Mouse (Mus musculus) heart, adult 11 months (tissue): Measurements from ENCODE around the gene E2f8.

Experiments used
- DNase-seq: peaks from one replicate; pipeline ENCODE4 v3.0.0; 2022

The E2f8 gene

DNA sequence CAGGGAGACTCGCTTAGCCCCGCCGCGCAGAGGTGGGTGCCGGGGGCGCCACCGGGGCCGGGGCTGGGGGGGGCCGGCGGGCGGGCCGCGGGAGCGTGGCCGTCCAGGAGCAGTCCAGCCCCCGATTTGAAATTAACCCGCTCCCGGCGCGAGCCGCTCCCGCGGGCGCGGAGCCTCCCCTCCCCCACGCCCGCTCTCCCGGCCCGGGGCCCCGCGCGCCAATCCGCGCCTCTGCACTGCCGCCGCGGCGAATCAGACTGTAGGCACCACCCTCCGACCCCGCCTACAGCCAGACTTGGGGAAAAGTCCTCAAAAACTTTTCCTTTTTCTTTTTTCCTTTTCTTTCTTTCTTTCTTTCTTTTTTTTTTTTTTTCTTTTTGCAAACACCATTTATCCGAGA is at the start of gene E2f8:
Gene E2f8 (minus strand): TSS at position 111 of the 400 bp plus-strand sequence.
- peak; percentile 98 for DNase-seq

DNA sequence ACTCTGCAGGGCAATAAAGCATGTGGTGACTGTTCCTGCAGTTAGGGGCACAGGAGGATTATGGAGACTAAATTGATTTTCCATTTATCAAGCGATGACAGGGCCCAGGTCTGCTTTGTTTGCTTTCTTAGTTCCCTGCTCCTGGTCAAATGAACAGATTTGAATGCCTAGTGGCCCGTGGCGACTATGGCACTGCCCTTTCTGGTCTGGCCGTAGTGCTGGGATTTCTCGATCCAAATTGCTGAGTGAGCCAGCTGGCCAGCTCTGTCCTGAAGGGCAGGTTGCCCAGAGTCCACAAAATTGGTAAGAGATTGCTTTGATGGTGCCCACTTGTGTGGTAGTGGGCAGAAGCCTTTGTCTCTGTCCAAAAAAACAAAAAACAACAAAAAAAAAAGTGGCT is 49.0 kb upstream of the E2f8 start:
- DNase-seq = no peak

DNA sequence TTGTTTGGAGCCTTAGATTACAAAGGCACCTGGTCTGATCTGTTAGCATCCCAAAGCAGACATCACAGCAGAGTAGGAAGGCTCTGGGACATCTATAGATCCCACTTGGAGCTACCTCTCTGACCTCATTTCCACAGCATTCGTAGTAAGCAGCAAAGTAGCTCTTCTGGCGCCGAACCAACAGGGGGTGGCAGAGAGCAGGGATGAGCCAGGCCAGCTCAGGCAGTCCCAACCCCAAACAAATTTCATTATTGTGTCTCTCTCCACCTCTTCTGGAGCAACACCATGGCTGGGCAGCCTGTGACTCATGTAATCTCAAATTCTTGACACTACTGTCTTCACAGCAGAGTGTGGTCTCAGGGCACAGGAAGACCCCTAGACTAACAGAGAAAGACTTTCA is 47.0 kb upstream of the E2f8 start:
- DNase-seq = peak; percentile 91

DNA sequence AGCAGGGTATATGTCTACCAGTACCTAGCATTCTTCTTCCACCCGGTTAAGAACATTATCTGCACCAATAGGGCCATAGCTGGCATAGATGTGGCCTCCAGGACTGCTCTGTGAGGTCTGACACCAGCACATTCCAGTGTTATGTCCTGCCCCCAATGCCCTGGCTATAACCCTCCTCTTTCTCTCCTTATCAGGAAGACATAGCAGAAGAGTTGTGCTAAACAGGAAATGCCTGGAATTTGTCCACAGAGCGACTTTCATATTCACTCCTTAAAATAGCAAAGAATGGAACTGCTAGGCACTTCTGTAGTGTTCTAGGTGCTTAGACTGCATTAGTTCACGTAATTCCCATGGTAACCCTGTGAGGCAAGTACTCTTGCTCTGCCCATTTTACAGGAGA is 43.8 kb upstream of the E2f8 start:
- peak; percentile 79 for DNase-seq

DNA sequence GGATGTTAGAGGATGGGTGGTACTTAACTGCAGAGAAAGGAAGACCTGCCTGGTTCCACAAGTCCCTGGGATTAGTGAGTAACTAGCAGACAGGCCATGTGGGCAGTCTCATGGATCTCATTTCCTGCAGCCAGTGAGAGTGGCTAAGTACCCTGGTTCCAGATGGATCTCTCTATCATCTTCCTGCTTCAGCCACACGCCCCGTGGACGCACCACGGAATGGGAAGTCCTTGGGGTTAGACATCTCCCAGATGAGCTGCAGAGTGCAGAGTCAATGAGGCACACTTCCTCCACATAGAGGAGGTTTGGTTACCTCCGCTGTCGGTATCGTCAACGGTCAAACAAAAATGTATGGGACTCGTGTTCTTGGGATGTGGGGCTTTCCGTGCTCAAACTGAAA is 42.2 kb upstream of the E2f8 start:
- DNase-seq = no peak

DNA sequence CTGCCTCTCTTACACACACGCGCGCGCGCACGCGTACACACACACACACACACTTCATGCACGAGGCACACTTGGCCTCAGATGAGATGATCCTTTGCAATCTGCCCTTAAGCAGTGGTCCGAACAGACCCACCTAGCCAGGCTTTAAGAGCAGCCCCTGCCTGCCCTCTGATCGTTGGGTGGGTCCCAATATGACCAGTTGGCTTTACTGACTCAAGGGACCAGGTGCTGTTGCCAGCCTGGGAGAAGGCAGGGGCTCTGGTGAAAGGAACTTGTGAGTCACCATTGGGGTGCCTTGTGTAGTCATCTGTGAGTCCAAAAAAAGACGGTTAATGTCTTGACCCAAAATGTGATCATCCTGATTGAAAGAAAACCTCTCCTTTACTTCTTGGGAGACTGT is 37.0 kb upstream of the E2f8 start:
- DNase-seq = no peak

DNA sequence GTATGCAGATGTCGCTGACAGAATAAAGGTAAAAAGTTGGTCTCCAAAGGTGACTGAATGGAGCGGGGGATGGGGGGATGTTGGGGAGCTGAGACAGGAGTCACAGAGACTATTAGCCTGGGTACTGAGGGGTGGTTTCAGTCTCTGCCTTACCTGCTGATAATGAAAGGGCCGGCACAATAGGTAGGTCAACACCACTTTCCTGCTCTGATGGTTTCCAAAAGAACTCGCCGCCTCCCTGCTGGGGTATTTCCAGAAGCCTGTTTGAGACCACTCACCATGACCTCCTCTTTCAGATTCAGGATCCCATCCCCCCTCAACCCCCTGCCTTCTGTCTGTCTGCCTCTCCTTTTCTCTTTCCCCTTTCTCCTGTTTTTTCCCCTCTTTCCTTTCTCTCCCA is 36.6 kb upstream of the E2f8 start:
- DNase-seq = no peak

DNA sequence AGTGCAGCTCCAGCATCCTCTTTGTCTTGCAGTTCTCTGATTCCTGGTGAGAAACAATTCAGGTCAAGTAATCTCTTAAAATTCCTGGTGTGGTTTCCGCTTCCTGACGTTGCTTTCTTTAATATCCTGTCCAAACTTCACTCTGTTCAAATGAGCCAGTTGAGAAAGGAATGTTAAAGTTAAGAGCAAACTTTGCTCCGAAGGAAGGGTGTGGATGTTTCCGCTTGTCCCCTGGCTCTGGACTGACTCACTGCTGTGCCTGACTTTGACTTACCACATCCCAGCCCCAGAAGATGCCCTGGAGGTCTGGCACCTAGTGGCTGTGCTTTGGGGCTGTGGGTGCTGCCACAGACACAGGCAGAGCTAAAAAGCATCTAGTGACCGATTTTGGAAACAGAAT is 36.1 kb upstream of the E2f8 start:
- DNase-seq = no peak

DNA sequence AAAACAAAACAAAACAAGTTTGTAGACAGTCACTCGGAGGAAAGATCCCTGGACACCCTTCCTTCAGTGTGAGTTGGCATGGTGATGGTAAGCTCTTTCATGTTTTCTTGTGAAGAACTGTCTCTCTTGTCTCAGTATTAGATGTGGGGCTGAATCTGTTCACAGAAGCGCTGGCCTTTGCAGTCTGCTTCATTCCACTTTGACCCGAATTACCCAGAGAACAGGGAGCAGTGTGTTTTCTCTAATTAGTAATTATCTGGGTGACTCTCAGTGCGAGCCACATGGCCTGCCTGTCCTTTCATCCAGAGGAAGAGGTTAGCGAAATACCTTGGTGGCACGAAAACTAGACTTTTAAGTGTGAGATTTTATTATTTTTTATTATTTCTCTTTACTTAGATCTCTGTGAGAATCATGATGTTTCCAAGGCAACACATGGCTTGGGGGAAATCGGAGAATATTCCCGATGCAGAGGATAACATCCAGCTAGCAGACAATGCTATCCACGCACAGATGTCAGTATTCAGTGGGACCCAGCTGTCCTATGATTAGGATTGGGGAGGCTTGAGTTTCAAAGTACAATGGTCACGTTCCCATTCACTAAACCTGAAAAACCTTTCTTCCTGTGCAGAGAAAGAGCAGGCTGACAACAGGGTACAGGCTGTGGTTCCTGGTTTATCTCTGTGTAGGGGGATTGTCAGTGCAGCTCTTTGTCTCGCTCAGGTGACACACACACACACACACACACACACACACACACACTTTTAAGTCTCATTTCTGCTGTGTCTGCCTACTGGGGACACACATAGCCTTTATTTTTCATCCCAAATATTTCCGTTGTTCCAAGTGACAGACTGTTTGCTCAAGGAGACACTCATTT is 33.5 kb upstream of the E2f8 start:
- no peak for DNase-seq

DNA sequence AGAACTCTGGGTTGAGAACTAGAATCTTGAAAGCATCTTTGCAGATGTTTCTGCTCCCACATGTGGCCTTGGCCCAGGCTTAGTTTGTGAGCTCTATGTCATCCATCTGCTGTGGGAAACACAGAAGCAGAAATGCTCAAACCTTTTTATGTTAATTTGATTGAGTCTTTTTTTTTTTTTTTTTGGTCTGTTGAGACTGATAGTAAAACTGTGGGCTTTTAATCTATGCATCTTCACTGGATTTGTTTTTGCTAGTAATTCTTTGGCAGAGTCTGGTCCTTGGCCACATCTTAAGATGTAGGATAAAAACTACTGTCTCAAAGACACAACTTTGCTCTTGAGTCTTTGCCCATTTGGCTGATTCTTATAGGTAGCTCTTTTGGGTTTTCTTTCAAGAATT is 29.8 kb upstream of the E2f8 start:
- no peak for DNase-seq

DNA sequence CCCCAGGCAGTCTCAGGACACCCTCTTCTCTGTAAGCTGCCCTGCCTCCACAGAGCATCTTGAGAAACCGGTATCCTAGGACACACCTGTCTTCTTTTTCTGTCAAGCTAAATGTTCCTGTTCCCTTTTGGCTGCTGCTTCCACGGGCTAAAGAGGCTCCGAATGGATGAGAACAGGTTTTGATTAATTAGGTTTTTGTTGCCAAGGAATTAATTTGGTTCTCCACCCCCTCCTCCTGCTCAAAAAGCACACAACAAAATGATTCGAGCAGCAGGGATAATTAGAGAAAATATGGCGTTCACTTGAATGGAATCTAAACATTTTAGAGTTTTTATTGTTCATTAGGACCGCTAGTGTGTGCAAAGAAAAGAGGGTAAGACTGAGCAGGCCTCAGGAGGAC is 28.9 kb upstream of the E2f8 start:
- no peak for DNase-seq

DNA sequence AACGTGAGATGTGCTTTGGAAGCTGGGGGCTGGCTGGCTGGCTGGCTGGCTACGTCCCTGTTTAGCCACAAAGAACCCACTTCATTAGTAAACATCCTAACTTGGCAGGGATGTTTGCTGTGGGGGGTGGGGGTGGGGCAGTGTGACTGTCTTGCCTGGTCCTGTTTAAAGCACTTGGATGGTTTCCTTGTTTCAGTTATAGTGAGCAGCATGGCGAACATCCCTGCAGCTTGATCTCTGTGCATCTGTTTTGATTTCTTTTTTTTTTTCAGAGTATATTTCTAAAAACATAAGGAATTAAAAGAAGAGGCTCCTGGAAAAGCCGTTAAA is 27.9 kb upstream of the E2f8 start:
- no peak for DNase-seq

DNA sequence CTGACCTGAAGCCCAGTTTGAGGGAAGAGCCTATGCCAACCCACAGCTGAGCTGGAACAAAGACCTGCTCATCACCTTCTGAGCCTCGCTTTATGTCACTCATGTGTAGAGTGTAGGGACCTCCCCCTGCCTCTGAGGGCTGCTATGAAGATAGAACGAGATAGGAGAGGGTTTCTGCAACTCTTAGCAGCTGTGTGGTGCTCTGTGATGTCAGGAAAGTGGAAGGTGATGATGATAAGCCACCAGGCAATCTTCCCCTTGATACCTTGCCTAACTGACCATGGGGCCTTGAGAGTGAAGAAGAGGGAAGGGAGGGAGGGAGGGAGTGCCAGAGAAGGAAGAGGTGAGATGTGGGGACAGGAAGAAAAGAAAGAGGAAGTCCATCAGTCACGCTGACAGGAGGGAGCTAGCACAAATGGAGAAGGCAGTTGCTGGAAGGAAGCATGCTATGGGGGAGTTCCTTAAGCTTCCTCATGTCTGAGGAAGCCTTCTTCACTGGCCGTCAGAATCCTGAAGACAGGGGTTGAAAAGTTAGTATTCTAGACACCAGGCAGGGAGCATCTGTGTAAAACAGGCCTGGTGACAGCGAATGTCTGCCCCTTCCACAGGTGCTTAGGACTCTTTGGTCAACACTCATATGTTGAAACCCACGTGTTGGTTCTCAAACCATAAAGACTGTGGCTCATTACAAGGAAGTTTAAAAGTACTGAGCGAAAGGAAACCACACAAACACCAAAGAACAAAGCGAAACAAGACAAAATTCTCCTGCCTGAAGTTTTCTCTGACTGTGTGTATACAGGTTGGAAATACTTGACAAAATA is 27.3 kb upstream of the E2f8 start, which contains the start of gene Nav2:
Gene Nav2 (plus strand): TSS at position 196 of the 821 bp plus-strand sequence.
- peak; percentile 85 for DNase-seq

DNA sequence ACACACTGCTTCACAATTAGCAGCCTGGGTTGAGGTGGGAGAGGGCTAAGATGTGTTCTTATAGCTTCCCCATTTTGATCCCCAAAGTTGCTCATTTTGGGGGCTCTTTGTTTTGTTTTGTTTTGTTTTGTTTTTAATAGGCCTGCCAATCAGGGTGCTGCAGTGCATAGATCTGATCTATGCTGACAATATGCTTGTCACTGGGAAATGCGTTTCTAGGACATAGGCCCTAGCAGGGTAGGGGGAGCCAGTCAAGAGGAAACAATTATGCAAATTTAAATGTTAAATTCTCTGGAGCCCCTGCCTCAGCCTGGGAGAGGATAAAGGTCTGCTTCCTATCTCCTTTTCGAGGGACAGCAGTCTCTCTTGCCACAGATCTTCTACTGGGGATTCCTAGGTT is 21.1 kb upstream of the E2f8 start:
- no peak for DNase-seq

DNA sequence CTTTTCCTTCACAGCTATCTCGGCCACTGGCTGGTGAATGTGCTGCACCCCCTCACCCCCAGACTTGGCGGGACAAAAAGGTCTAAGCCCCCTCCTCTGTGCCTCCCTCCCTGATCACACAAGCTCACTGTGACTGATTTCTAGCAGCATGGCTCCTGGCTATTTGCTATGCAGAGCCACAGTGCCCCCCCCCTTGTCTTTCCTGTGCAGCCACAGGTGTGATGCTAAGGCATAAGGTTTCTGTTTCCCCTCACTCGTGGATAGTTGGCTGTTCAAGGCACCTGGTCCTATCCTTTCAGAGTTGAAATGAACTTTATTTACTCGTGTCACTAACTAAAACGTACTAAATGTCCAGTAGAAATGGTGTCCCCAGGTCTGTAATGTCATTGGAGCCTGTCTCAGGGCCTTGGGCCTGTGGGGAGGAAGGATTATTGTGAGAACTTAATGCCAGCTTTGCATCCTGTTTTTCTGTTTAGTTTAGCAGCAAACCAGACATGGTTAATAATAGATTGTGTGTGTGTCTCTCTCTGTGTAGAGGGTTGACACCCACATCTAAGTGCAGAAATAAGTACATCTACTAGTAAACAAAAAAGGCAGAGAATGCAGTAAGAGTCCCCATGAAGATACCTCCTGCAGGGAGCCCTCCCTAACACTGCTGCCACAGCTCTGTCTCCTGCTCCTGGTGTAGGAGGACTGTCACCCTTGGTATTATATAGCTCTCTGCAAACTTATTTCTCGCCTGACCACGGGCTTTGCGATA is 19.2 kb upstream of the E2f8 start:
- DNase-seq = no peak

DNA sequence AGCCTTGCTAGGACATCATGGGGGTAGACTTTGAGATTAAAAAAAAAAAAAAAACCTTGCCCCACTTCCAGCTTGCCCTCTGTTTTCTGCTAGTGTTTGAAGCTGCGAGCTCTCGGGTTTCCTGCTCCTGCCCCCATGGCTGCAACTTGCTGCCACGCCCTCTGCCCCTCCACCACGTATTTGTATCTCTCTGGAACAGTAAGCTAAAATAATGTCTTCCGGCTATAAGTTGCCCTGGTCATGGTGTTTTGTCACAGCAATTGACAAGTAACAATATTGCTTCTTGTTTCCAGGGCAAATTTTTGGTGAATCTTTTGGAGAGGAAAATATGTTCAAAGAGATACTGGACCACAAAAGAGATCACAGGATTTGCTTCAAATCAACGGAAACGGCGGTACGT is 17.0 kb upstream of the E2f8 start:
- no peak for DNase-seq

DNA sequence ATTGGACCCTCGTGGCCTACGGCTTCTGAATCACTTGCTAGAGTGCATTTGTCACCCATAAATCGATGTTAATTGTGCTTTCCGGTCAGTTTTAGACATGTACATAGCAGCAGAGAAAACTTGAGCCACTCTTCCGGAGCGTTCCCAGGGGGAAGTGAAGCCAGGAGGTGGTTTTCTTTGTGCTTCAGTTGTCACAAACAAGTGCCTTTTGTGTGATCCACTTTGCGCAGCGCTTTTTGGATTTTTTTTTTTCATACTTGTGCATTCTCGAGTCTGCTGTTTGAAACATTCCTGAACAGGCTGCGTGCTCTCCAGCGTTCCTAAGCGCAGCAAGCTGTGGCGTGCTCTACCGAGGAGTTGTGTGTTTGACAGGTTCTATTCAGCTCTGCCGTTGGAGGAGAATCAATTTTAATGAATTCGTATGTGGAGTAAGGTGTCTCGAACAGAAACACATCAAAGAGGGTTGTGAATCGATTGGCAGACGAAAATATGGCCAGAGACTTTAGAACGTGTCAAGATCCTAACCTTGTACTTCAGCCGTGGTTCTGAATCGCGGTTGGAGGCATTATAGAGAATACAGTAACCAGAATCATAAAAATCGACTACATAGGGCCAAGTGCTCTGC is 16.3 kb upstream of the E2f8 start:
- no peak for DNase-seq

DNA sequence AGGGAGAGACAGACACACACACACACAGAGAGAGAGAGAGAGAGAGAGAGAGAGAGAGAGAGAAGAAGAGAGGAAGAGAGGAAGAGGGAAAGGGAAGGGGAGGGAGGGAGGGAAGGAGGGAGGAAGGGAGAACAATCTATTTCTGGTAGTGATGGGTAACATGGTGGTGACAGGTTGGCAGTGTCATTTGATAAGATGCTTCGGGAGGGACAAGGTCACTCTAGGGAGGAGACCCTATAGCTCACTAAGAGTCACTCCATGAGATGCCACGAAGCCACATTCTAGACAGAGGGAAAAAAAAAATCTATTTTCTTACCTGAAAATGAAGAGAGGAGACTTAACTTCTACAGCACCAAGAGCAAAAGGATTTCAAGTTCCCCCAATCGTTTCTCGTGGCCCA is 14.7 kb upstream of the E2f8 start:
- no peak for DNase-seq

DNA sequence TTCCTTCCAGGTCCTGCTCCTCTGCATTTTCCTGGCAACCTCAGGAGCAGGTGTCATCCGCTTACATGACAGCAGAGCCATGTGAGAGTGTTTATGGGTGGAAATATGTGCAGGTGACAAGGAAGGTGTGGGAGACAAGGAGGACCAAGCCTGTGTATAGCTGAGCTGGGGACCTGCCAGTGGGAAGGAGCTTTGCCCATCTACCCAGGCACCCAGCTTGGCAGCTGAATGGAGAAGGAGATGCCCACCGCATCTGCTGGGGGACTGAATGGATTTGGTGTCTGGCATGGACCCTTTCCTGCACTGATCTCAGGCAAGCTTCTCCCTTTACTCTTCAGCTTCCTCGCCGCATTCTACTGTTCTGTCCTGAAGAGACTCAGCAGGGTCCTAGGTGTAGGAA is 14.1 kb upstream of the E2f8 start:
- no peak for DNase-seq

DNA sequence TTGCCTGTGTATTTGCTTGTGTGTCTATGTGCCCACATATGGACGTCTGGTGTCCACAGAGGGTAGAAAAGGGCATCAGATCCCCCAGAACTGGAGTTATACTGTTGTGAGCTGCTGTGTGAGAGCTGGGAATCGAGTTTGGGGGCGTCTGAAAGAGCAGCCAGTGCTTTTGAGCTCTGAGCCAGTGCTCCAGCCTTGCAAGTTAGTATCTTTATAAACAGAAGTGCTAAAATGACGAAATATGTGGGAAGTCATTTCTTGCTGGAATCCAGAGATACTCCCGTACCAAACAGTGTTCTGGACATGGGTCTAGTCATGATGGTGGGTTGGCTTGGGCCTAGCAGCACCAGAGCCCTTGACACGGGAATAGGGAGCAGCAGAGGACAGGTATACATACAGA is 13.4 kb upstream of the E2f8 start:
- no peak for DNase-seq

DNA sequence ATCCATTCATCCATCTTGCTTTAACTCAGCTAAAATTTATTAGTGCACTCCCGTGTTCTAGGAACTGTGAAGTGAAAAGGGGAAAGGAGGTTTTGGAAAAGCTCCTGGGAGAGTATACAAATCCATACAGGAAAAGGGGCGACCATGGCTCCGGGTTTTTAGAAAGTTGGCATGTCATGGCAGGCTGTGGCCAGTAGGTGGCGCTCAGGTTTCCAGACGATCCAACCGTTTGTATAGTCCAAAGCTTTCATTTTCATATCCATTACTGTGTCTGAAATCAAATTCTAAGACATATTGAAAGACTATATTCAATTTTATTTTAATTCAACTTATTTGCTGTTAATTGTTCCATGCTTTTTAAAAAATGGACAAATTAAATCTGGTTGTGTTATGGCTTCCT is 12.8 kb upstream of the E2f8 start:
- no peak for DNase-seq

DNA sequence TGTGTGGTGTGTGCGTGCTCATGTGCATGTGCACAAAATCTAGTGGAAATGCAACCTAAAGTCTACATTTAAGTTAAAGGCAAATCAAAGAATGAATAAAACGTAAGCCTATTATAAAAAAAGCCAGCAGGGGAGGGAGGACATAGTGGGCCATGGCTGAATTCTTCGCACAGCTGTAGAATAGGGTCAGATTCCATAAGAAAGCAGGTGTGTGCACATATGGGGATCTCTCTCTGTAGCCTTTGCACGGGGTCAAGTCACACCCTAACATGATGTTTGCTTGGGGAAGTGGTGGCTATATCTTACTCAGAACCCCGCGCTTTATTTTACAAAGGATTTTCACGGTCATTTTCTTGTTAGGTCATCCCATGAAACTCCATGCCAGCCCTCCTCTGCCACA is 11.7 kb upstream of the E2f8 start:
- no peak for DNase-seq

DNA sequence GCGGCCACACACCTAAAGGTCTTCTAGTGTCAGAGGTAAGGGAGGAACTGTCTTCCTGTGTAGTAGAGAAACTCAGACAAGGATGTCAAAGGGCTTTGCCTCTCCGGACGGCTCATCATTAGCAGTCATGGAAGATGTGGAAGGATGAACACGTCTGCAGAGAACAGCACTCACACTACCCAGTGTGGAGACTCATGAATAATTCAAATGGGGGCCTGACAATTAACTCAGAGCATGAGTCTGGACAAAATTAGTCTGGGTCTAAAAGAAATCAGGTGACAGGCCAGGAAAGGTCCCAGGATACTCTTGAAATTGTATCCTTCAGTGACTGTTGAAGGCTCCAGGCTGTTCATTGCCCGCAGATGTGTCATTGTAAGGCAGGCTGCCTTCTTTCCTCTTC is 9.6 kb upstream of the E2f8 start:
- no peak for DNase-seq
